Mouse (Mus musculus): ENCODE data around the gene Xirp1.

DNA sequence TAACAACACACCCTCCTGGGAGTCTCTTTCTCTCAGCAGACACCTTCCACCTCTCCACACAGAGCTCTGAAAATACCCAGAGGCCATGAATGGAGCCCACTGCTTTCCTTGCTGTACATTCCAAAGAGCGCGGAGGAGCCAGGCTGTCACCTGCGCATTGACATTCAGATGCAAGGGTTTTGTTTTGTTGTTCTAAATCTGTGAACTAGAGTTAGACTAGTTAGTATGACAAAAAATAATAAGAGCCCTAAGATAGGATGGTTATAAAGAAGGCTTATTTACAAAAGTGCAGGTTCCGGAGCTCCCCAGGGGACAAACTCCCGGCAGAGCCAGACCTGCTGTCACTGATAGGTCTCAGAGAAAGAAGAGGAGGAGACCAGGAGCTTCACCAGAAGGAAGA is 32.1 kb downstream of the Xirp1 start:
- TF ChIP-seq CTCF (IDR thresholded peaks at IDR 0.05; ENCODE audit: borderline replicate concordance, insufficient read depth, low read depth, low read length) (no peak), POLR2A (IDR thresholded peaks at IDR 0.05; ENCODE audit: borderline replicate concordance, insufficient read depth, low read length) (no peak)
